Mouse (Mus musculus) ES-Bruce4 (cell line): ENCODE measurements around the gene Cdh22. TPM values are rescaled to one million over a fixed set of nuclear protein-coding genes. Genes with fewer than 3 reads are reported as not detected.

ENCODE experiments used
- H3K27ac ChIP-seq: 2 replicates; pipeline ENCODE4 v1.5.1; 2012; ENCODE audit warnings: low read length, inconsistent platforms; ENCODE audit not compliant: insufficient read depth
- H3K27me3 ChIP-seq: 2 replicates; pipeline ENCODE4 v1.6.1; 2012; ENCODE audit warnings: mild to moderate bottlenecking, low read length, inconsistent platforms; ENCODE audit not compliant: control insufficient read depth, poor library complexity, insufficient read depth, severe bottlenecking
- H3K36me3 ChIP-seq: 2 replicates; pipeline ENCODE4 v1.6.1; 2012; ENCODE audit warnings: inconsistent platforms, mild to moderate bottlenecking, low read length, moderate library complexity; ENCODE audit not compliant: control insufficient read depth, poor library complexity, insufficient read depth, severe bottlenecking
- H3K4me1 ChIP-seq: one replicate; pipeline ENCODE4 v1.8.1; 2011; ENCODE audit warnings: low read length; ENCODE audit not compliant: control insufficient read depth, insufficient read depth
- H3K4me3 ChIP-seq: 2 replicates; pipeline ENCODE4 v1.5.1; 2011; ENCODE audit warnings: low read depth, mild to moderate bottlenecking, low read length
- H3K9ac ChIP-seq: 2 replicates; pipeline ENCODE4 v1.6.1; 2012; ENCODE audit warnings: low read depth, mild to moderate bottlenecking, inconsistent platforms; ENCODE audit not compliant: poor library complexity, severe bottlenecking
- H3K9me3 ChIP-seq: replicated peaks from 2 replicates; pipeline ENCODE4 v1.6.1; 2012; ENCODE audit warnings: mild to moderate bottlenecking, low read length, inconsistent platforms; ENCODE audit not compliant: control insufficient read depth, poor library complexity, insufficient read depth, severe bottlenecking
- CTCF ChIP-seq: IDR thresholded peaks from one replicate; pipeline ENCODE4 v1.8.1; 2011; ENCODE audit warnings: low read depth, low read length
- EP300 ChIP-seq: IDR thresholded peaks from 2 replicates; pipeline ENCODE4 v1.6.1; 2011; ENCODE audit warnings: low read depth, low read length; ENCODE audit not compliant: insufficient read depth
- POLR2A ChIP-seq: IDR thresholded peaks from one replicate; pipeline ENCODE4 v1.8.1; 2011; ENCODE audit warnings: low read length; ENCODE audit not compliant: insufficient read depth
- polyA plus RNA-seq: library from polyadenylated mRNA; stranded (reverse); fragments of >200 nt; gene quantifications from 2 replicates; pipeline ENCODE4 v1.2.4, GENCODE M21; 2011; ENCODE audit warnings: low read depth; ENCODE audit not compliant: missing spikeins, insufficient read depth, insufficient read length

The Cdh22 gene
- polyA plus RNA-seq, 1 experiment = not detected

GRCm38 (mm10) chr2:165246349-165246748, 11.7 kb upstream of the Cdh22 start:
- no peaks in the 10 kb centered on the region for H3K36me3 ChIP-seq
- no peaks in the 10 kb centered on the region for H3K4me1 ChIP-seq
- no peak for TF ChIP-seq POLR2A
- TF ChIP-seq CTCF = no peak
- no peak for TF ChIP-seq EP300
- H3K27me3 ChIP-seq = no peaks in the 10 kb centered on the region
- H3K9me3 ChIP-seq = no peaks in the 10 kb centered on the region
- H3K9ac ChIP-seq = no peak overlapping the region
- no peak overlapping the region for H3K27ac ChIP-seq
- H3K4me3 ChIP-seq = no peak overlapping the region

- no peak for TF ChIP-seq POLR2A
- no peak for TF ChIP-seq EP300
- H3K36me3 ChIP-seq = no peaks in the 10 kb centered on the region
- H3K9me3 ChIP-seq = no peaks in the 10 kb centered on the region
- no peak overlapping the region for H3K27ac ChIP-seq
- no peak overlapping the region for H3K9ac ChIP-seq
- no peaks in the 10 kb centered on the region for H3K4me1 ChIP-seq
- H3K27me3 ChIP-seq = no peaks in the 10 kb centered on the region
- H3K4me3 ChIP-seq = no peak overlapping the region
These were observed 8.6 kb upstream of the Cdh22 start for GRCm38 (mm10) chr2:165243122-165243720.

- Histone ChIP-seq H3K4me1 (no peaks in the 10 kb centered on the region), H3K9me3 (no peaks in the 10 kb centered on the region), H3K36me3 (no peaks in the 10 kb centered on the region), H3K9ac (no peak overlapping the region), H3K27me3 (no peaks in the 10 kb centered on the region), H3K4me3 (no peak overlapping the region), H3K27ac (no peak overlapping the region)
- TF ChIP-seq POLR2A (no peak), EP300 (no peak), CTCF (no peak)
These were observed 7.9 kb upstream of the Cdh22 start for GRCm38 (mm10) chr2:165242575-165242974.

GRCm38 (mm10) chr2:165241786-165242185, 7.1 kb upstream of the Cdh22 start:
- no peaks in the 10 kb centered on the region for H3K4me1 ChIP-seq
- H3K9me3 ChIP-seq = no peaks in the 10 kb centered on the region
- H3K36me3 ChIP-seq = no peaks in the 10 kb centered on the region
- H3K27ac ChIP-seq = no peak overlapping the region
- no peak overlapping the region for H3K4me3 ChIP-seq
- no peaks in the 10 kb centered on the region for H3K27me3 ChIP-seq
- TF ChIP-seq POLR2A (no peak), EP300 (no peak), CTCF (no peak)
- H3K9ac ChIP-seq = no peak overlapping the region

- no peak overlapping the region for H3K4me3 ChIP-seq
- H3K27me3 ChIP-seq = peaks cover 5% of the 10 kb centered on the region
- no peaks in the 10 kb centered on the region for H3K4me1 ChIP-seq
- TF ChIP-seq CTCF (no peak), EP300 (no peak), POLR2A (no peak)
- H3K9me3 ChIP-seq = no peaks in the 10 kb centered on the region
- H3K9ac ChIP-seq = no peak overlapping the region
- no peak overlapping the region for H3K27ac ChIP-seq
- no peaks in the 10 kb centered on the region for H3K36me3 ChIP-seq
These were observed 5.7 kb upstream of the Cdh22 start for GRCm38 (mm10) chr2:165240371-165240770.

- H3K27me3 ChIP-seq = peaks cover 7% of the 10 kb centered on the region
- H3K36me3 ChIP-seq = no peaks in the 10 kb centered on the region
- no peaks in the 10 kb centered on the region for H3K9me3 ChIP-seq
- H3K4me1 ChIP-seq = no peaks in the 10 kb centered on the region
- no peak overlapping the region for H3K9ac ChIP-seq
- TF ChIP-seq CTCF (no peak), POLR2A (no peak), EP300 (no peak)
- H3K27ac ChIP-seq = no peak overlapping the region
- H3K4me3 ChIP-seq = no peak overlapping the region
These were observed 5.0 kb upstream of the Cdh22 start for GRCm38 (mm10) chr2:165239533-165240144.
